Mouse (Mus musculus): ENCODE measurements around the gene Styxl1. TPM values are rescaled to one million over a fixed set of nuclear protein-coding genes. Genes with fewer than 3 reads are reported as not detected.
A peak's percentile ranks its signal among the peaks of the same experiment; 100 is the strongest.

Styxl1 gene
- polyA plus RNA-seq, 1 experiment: not detected

DNA sequence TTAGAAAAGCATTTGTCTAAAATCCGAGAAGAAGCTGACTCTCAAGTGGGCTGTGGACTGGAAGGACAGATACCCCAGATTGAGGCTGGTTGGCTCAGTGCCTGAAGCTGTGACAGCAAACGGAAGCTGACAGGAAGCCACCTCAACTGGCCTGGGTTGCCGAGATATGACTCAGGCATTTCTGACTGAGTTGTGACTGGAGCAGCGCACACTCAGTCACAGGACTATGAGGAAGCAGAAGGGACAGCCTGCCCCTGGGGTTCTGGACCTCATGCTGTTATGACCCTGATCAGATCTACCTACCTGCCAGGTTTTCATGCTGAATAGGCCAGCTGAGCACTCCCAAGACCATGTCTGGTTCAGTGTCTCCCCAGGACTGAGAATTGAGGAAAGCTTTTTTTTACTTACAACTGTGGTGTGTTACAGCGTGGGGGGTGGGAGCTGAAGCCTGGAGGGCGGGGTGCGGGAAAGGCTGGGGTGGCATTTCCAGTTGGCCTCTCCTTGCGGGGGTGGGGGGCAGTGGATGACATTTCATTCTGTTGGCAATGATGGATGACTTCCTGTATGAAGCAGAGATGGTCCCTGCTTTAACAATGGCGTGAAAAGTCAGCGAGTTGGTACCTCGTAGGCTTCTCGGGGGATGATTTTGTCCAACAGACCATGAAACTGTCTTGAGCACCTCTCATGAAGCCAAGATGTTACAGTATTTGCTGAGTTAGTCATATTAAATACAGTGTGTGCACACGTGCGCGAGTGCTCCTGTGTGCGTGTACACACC lies 64.6 kb downstream of the Styxl1 start:
- DNase-seq (ENCODE audit: low read depth in 1 of 2, low spot score in 2 of 2): peak in 1 of 2 experiments; percentile 59
- Histone ChIP-seq H3K4me3 (ENCODE audit: extremely low read depth, insufficient read depth, insufficient read length) (no peak overlapping the region), H3K27ac (ENCODE audit: insufficient read depth, low read length) (0 out of 2 replicates have a peak overlapping the region, but pooled peaks have one; percentile 6), H3K4me1 (ENCODE audit: control insufficient read depth, insufficient read depth, insufficient read length) (peaks cover 20% of the 10 kb centered on the region; the same call in 1 of the 2 replicates), H3K27me3 (ENCODE audit: control insufficient read depth, insufficient read depth, low read length) (no peaks in the 10 kb centered on the region), H3K36me3 (ENCODE audit: control insufficient read depth, insufficient read depth, low read length) (peaks cover 10% of the 10 kb centered on the region)
- 17% methylated on average over 16 of the region's 16 CpGs for WGBS
- TF ChIP-seq CTCF (IDR thresholded peaks at IDR 0.05; ENCODE audit: extremely low read depth, insufficient read depth, insufficient read length, insufficient replicate concordance) (no peak), POLR2A (IDR thresholded peaks at IDR 0.05; ENCODE audit: low read depth, low read length) (no peak)

- Histone ChIP-seq H3K27ac (ENCODE audit: insufficient read depth, low read length) (no peak overlapping the region), H3K4me3 (ENCODE audit: extremely low read depth, insufficient read depth, insufficient read length) (no peak overlapping the region), H3K27me3 (ENCODE audit: control insufficient read depth, insufficient read depth, low read length) (no peaks in the 10 kb centered on the region), H3K4me1 (ENCODE audit: control insufficient read depth, insufficient read depth, insufficient read length) (peaks cover 22% of the 10 kb centered on the region; the same call in 1 of the 2 replicates), H3K36me3 (ENCODE audit: control insufficient read depth, insufficient read depth, low read length) (peaks cover 9% of the 10 kb centered on the region)
- no peak for DNase-seq (ENCODE audit: low read depth in 1 of 2, low spot score in 2 of 2)
- 67% methylated on average over 4 of the region's 4 CpGs for WGBS
- TF ChIP-seq POLR2A (IDR thresholded peaks at IDR 0.05; ENCODE audit: low read depth, low read length): no peak
- TF ChIP-seq CTCF (IDR thresholded peaks at IDR 0.05; ENCODE audit: extremely low read depth, insufficient read depth, insufficient read length, insufficient replicate concordance): no peak
Observed at GRCm38 (mm10) chr5:135712803-135713202, 65.4 kb downstream of the Styxl1 start.

DNA sequence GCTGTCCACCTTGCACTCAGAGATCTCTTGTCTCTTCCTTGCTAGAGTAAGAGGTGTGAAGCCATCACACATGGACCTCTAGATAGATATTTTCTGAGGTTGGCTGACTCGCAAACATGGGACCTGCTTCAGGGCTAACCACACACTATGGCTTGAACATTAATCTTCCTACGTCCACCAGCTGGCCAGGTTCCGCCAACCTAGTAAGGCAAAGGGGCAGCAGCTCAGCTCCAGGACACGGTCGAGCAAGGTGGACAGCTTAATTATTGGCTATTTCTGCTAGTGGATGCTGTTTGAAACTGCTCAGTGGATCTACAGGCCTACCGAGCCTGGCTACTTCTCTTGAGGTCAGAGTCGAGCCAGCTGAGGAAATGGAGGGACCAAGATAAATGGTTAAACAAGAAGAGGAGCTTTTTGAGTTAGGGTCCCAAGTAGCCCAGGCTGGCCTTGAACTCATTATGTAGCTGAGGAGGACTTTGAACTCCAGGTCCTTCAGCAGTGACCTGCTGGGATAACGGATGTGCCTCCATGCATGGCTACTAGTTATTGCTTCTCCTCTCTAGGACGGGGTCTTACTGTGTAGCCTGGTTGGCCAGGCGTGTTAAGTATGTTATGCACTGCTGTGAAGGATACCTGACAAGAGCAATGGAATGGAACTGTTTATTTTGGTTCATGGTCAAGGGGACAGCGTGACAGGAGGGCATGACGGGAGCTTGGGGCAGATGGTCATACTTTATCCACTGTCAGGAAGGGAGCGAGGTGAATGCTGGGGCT lies 66.4 kb downstream of the Styxl1 start:
- Histone ChIP-seq H3K36me3 (ENCODE audit: control insufficient read depth, insufficient read depth, low read length) (peaks cover 6% of the 10 kb centered on the region), H3K4me1 (ENCODE audit: control insufficient read depth, insufficient read depth, insufficient read length) (peaks cover 25% of the 10 kb centered on the region; the same call in 1 of the 2 replicates), H3K4me3 (ENCODE audit: extremely low read depth, insufficient read depth, insufficient read length) (no peak overlapping the region), H3K27me3 (ENCODE audit: control insufficient read depth, insufficient read depth, low read length) (no peaks in the 10 kb centered on the region), H3K27ac (ENCODE audit: insufficient read depth, low read length) (no peak overlapping the region)
- no peak for DNase-seq (ENCODE audit: low read depth in 1 of 2, low spot score in 2 of 2)
- TF ChIP-seq POLR2A (IDR thresholded peaks at IDR 0.05; ENCODE audit: low read depth, low read length) (no peak), CTCF (IDR thresholded peaks at IDR 0.05; ENCODE audit: extremely low read depth, insufficient read depth, insufficient read length, insufficient replicate concordance) (no peak)
- 92% methylated on average over 13 of the region's 13 CpGs for WGBS

DNA sequence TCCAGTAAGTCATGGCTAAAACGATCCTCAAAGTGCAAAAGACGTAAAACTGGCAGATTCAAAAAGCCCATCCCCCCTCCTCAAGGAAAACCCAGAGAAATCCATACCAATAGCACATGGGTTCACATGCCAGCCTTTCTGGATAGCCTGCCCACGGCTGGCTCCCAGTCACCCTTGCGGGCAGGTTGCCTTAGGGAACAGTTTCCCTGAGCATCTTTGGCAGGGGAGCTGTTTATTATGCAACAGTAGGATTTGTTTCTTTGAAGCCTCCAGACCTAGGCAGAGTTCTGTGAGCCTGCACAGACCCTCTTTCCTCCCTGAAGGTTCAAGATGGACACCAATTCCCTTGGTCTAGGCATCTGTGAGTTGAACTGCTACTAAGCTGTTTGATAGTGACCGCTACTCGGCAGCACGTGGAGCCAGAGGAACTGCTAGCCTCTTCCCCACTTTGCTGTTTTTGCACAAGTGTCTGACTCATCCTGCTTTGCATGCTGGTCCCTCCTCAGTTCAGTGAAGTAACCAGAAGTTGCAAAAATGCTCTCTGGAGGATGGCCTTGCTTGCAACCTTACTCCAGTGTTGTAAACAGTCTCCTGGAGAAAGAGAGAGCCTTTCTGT lies 67.5 kb downstream of the Styxl1 start:
- 56% methylated on average over 7 of the region's 7 CpGs for WGBS
- no peak for TF ChIP-seq POLR2A (IDR thresholded peaks at IDR 0.05; ENCODE audit: low read depth, low read length)
- no peak for TF ChIP-seq CTCF (IDR thresholded peaks at IDR 0.05; ENCODE audit: extremely low read depth, insufficient read depth, insufficient read length, insufficient replicate concordance)
- Histone ChIP-seq H3K4me1 (ENCODE audit: control insufficient read depth, insufficient read depth, insufficient read length) (peaks cover 25% of the 10 kb centered on the region; the same call in 1 of the 2 replicates), H3K4me3 (ENCODE audit: extremely low read depth, insufficient read depth, insufficient read length) (no peak overlapping the region), H3K27ac (ENCODE audit: insufficient read depth, low read length) (no peak overlapping the region), H3K27me3 (ENCODE audit: control insufficient read depth, insufficient read depth, low read length) (no peaks in the 10 kb centered on the region), H3K36me3 (ENCODE audit: control insufficient read depth, insufficient read depth, low read length) (no peaks in the 10 kb centered on the region)
- peak in 1 of 2 experiments; percentile 23 for DNase-seq (ENCODE audit: low read depth in 1 of 2, low spot score in 2 of 2)

DNA sequence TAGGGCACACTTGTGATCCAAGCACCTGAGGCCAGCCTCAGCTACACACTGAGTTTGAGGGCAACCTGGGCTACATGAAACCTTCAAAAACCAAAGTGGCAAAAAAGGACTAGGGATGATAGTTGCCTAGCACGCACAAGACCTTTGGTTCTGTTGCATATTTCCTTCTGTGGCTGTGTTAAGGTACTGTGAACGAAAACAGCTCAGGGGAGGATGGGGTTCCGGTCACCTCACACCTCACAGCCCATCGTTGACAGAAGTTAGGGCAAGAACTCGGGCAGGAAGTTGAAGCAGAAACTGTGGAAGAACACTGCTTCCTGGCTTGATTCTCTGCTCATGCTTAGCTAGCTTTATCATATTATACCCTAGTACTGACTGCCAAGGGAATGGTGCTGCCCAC lies 68.5 kb downstream of the Styxl1 start:
- 73% methylated on average over 5 of the region's 5 CpGs for whole genome bisulfite sequencing
- no peak for DNase-seq (ENCODE audit: low read depth in 1 of 2, low spot score in 2 of 2)
- no peak overlapping the region for H3K4me3 ChIP-seq (ENCODE audit: extremely low read depth, insufficient read depth, insufficient read length)
- no peaks in the 10 kb centered on the region for H3K36me3 ChIP-seq (ENCODE audit: control insufficient read depth, insufficient read depth, low read length)
- no peak overlapping the region for H3K27ac ChIP-seq (ENCODE audit: insufficient read depth, low read length)
- peaks cover 25% of the 10 kb centered on the region; the same call in 1 of the 2 replicates for H3K4me1 ChIP-seq (ENCODE audit: control insufficient read depth, insufficient read depth, insufficient read length)
- TF ChIP-seq POLR2A (IDR thresholded peaks at IDR 0.05; ENCODE audit: low read depth, low read length) (no peak), CTCF (IDR thresholded peaks at IDR 0.05; ENCODE audit: extremely low read depth, insufficient read depth, insufficient read length, insufficient replicate concordance) (no peak)
- no peaks in the 10 kb centered on the region for H3K27me3 ChIP-seq (ENCODE audit: control insufficient read depth, insufficient read depth, low read length)

DNA sequence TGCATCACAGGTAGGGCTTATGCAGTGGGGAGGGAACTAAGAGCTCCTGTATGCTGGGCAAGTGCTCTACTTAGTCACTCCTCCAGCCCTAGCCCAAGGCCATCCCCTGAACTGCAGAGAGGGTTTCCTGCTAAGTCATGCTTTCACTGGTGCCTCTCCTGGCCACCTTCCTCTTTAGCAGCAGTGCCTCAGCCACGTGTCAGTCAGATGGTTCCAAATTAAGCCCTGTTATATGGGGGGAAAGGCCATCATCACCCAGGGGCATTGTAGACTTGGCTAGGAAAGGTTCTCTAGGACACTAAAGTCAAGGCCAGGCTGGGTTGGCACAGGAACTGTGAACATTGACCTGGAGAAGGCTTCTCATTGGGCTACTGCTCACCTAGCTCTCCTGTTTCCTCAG lies 70.3 kb downstream of the Styxl1 start:
- Histone ChIP-seq H3K27me3 (ENCODE audit: control insufficient read depth, insufficient read depth, low read length) (no peaks in the 10 kb centered on the region), H3K4me3 (ENCODE audit: extremely low read depth, insufficient read depth, insufficient read length) (no peak overlapping the region), H3K36me3 (ENCODE audit: control insufficient read depth, insufficient read depth, low read length) (no peaks in the 10 kb centered on the region), H3K4me1 (ENCODE audit: control insufficient read depth, insufficient read depth, insufficient read length) (peaks cover 16% of the 10 kb centered on the region; the same call in 1 of the 2 replicates), H3K27ac (ENCODE audit: insufficient read depth, low read length) (peak overlapping the region; percentile 32)
- TF ChIP-seq POLR2A (IDR thresholded peaks at IDR 0.05; ENCODE audit: low read depth, low read length): no peak
- no peak for TF ChIP-seq CTCF (IDR thresholded peaks at IDR 0.05; ENCODE audit: extremely low read depth, insufficient read depth, insufficient read length, insufficient replicate concordance)
- DNase-seq (ENCODE audit: low read depth in 1 of 2, low spot score in 2 of 2): peak in 1 of 2 experiments; percentile 25
- WGBS: 14% methylated on average over 1 of the region's 1 CpGs
